Mouse (Mus musculus) small intestine, adult 2 months (tissue): Measurements from ENCODE around the gene Igfn1.

Source experiments
- CTCF ChIP-seq: fragments of 200-500 bp; IDR thresholded peaks from 2 replicates; pipeline ENCODE4 v1.5.1; 2012; ENCODE audit warnings: low read depth, mild to moderate bottlenecking, control low read depth, inconsistent platforms, low read length, moderate library complexity, mixed read lengths; ENCODE audit not compliant: insufficient replicate concordance, insufficient read length; ENCODE audit errors: extremely low read depth
- POLR2A ChIP-seq: fragments of 200-500 bp; IDR thresholded peaks from 2 replicates; pipeline ENCODE4 v1.6.1; 2012; ENCODE audit warnings: low read depth, mild to moderate bottlenecking, control low read depth, inconsistent platforms, low read length, moderate library complexity

DNA sequence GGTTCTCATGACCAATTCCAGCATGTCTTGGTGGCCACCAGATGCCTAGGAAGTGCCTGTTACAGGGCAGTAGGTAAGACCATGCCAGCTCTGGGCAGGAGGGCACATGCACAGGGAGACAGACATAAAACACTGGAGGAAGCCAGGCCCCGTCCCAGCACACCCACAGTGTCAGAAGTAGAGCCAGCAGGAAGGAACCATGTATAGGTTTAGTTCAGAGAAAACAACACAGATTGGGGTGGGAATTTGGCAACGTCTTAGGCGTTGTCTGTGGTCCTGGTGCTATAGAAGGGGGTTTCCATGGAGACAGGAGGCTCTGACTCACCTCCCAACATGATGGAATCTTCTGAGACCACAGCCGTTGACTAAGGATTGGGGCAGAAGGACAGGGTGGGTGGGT, 59.9 kb downstream of the Igfn1 start:
- TF ChIP-seq CTCF (no peak), POLR2A (no peak)
